Mouse (Mus musculus) embryo, embryonic 9.5 days (tissue): ENCODE measurements around the gene Olfr366.
"Not testable (repeated sequence)": the region's sequence is repeated elsewhere in the genome, so short reads cannot be mapped to it uniquely, and the experiment has no call there.

Source experiments
- DNase-seq: peaks from one replicate; pipeline ENCODE4 v3.0.0-alpha.2; 2017; ENCODE audit errors: extremely low spot score

The Olfr366 gene

GRCm38 (mm10) chr2:37211274-37211673 is at the start of gene Olfr366:
TSS of gene Olfr366 (plus strand) at chr2:37211574.
- no peak for DNase-seq

GRCm38 (mm10) chr2:37187898-37188297 is 23.5 kb upstream of the Olfr366 start, which contains the start of gene Olfr365:
TSS of gene Olfr365 (plus strand) at chr2:37188198.
- DNase-seq = no peak

GRCm38 (mm10) chr2:37261781-37262180 is 50.4 kb downstream of the Olfr366 start:
- DNase-seq = not testable (repeated sequence)
